Mouse (Mus musculus) induced T-regulatory cell, adult 2 months (primary cell): ENCODE measurements around the gene Srrm4.

ENCODE experiments used
- DNase-seq: peaks from one replicate; pipeline ENCODE4 v3.0.0-alpha.2; 2012; ENCODE audit warnings: low read depth

The Srrm4 gene

DNA sequence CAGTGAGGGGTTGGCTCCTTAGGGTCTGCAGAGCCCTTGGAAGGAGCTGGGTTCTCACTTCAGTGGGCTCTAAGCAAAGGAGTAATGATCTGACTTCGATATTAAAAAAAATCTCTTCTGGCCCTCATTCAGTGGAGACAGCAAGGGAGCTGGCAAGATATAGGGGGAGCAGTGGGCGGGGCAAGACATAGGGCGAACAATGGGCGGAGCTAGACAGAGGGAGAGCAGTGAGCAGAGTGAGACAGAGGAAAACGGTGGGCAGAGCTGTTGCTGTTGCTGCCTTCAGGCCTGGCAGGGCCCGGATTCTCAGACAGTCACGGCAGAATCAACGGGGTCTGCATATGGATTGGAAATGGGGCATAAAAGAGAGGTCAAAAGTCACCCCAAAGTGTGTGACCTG, 102.0 kb downstream of the Srrm4 start:
- DNase-seq, result no peak

DNA sequence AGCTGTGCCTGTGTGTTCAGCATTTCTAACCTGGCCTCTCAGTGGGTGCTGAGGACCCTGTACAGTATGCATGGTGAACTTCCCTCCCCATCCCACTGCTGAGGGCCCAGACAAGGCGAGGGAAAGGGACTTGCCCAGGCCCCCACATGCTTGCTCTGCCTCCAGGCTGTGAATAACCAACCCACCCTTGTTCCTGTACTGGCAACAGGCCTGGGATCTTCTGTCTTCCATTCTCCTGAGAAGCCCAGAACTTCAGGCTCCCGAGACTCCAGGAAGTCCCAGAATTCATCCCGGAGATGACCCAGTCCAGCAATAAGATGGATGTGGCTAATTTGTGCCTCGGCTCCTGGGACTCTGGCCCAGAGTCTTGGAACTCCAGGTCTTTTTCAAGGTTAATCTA, 105.5 kb downstream of the Srrm4 start:
- no peak for DNase-seq

DNA sequence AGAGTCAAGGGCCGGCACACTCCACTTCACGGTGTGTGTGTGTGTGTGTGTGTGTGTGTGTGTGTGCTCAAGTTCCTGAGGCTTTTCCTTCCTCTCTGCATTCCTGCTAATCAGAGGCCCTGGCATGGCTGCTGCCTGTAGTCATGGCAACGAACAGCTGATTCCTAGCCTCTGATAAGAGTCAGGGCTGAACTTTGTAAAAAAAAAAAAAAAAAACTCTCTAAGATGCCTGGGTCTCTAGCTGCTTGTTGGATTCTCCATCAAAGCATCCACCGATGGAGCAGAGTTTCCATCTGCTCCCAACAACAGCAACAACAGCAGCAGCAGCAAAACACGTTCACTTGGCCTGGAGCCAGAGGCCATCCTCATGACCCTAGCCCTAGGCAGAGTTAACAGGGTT, 106.5 kb downstream of the Srrm4 start:
- no peak for DNase-seq

DNA sequence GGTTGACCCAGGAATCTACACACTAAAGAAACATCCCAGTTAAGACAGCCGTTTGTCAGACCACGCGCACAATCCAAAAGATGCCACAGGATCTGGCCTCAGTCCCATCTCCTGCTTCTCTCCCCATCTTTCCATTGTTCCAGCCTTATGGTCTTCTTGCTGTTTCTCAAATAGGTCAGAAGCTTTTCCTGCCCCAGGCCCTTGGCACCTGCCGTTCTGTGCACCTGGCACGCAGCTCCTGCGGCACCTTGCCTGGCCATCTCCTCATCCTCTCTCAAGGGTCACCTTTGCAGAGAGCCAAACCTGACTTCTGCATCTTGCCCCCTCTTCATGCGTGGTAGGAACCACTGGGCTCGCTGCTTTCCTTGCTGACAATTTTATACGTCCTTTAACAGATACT, 107.4 kb downstream of the Srrm4 start:
- no peak for DNase-seq

DNA sequence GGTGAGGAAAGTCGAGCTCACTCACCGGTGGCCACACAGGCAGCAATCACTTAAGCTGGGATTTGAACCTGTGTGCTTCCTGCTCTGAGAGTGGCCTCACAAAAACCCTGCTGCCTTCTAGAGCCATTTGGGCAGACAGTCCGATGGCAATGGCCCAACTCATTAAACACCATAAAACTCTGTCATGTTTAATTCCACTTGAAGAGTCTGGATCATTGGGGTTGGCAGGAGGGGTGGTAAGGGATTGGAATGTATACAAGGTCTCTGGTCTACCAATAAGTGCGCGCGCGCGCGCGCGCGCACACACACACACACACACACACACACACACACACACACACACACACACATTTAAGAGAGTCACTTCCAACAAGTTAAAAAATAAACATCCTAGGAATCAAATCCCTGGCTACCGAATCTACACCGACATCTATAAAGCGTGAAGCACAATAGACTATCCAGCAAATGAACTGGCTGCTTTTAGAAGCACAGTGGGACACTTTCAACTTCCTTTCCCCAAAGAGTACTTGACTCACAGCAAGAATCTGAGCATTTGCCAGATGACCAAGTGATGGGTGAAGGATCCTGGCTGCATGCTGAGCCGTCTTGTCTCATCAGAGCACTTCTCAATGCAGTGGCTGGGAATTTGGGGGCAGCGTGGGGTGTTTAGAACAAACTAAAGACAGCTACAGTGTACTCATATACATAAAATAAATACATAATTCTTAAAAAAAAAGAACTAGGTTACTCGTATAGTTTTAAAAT, 112.8 kb downstream of the Srrm4 start:
- no peak for DNase-seq

DNA sequence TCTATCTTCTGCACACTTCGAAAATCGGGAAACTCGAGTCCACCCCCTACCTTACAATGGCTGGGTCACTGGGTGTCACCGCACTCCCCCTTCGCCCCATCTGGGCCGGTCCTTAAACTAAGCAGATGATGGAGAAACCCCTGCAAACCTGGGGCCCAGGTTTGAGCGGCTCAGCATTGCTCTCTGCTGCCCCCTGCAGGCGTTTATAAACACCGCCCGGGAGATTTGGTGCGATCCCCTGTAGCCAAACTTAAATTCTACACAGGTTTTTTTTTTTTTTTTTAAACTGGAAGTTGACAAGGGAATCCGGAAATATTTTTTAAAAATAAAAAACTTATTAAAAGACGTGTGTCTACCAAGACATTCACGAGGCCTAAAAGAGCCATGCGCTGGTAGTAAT, 115.6 kb downstream of the Srrm4 start:
- DNase-seq, result peak; percentile 34

DNA sequence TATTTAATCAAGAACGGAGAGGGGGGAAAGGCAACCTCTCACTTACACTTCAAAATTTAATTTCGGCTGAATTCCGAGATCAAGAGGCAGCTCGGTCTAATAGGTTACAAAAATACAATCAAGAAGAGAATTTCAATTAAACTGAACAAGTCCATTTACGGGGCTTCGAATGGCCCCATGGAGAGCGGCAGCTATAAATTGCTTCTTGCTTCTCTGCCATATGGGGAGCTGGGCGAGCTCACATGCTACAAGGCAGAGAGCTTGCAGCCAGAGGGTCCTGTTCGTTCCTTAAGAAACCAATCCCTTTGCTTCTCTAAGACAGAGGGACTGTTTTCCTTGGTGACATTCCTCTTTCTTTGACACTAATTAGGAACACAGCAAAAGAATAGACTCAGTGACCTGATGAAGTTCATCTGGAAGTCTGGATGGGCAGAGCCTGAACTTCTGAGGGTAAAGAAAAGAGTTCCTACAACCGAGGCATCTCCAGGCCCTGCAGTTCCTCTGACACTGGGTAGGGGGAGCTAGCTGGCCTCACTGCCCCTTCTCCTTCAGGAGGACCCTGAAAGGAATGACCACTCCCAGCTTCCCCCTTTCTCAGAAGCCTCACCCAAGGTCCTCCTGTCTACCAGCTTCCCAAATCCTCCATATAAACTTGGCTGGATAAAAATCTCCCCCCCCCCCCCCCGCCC, 130.1 kb downstream of the Srrm4 start:
- DNase-seq, result no peak

DNA sequence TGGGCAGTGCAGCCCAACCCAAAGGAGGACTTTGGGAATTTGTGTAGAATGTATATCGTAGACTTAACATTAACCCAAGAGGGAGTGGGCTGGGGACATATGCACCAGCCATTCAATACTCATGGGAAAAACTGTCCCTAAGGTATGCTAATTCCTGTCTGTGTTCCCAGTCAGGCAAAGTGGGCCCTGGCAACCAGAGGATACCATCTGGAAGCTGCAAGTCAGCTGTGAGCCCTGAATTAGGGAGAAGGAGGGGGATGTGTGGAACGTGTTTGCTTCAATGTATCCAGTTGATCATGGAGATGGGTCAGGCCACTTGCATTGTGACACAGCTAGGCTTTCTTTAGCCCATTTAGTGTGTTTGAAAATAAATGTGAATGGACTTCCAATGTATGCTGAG, 131.6 kb downstream of the Srrm4 start:
- no peak for DNase-seq

DNA sequence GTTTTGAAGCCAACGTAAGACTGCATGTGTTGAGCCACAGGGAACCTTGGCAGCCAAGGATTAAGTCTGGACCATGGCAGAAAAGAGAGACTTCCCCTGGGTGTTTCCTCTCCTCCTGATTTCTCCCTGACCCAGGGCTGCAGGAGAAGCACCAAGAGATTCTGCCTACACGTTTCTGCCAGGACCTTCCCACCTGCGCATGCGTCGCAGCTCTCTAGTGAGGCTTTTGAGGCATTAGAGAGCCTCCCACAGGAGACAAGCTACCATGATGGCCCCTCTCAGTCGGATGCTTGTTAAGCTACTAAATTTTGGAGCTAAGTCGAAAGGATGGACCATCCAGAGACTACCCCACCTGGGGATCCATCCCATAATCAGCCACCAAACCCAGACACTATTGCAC, 133.8 kb downstream of the Srrm4 start:
- no peak for DNase-seq

DNA sequence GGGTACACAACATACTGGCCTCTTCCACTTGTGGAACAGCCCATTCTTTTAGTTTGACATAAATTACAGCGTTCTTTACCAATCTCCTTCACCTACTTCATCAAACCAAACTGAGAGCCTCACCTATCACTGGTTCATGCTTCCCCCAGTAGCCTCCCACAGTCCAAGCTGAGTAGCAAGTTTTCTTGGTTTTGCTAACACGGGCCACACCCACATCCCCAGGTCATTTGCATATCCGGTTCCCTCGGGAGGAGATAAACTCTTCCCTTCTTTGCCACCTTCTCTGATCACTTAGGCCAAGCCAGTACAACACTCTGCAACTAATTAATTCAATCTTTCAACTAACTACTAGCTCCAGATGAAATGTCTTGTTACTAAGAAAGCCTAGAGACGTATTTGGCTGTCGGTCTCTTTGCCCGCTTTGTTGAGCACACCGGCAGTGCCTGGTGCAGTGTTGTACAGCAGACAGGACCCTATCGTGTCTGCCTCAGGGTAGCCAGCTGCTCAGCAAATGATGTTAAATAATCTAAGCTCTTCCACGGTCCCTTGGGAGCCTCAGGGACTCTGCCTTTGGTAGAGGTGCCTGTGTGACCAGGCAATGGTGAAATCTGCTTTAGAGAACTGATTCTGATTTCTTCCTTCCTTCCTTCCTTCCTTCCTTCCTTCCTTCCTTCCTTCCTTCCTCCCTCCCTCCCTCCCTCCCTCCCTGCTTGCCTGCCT, 134.7 kb downstream of the Srrm4 start:
- no peak for DNase-seq

DNA sequence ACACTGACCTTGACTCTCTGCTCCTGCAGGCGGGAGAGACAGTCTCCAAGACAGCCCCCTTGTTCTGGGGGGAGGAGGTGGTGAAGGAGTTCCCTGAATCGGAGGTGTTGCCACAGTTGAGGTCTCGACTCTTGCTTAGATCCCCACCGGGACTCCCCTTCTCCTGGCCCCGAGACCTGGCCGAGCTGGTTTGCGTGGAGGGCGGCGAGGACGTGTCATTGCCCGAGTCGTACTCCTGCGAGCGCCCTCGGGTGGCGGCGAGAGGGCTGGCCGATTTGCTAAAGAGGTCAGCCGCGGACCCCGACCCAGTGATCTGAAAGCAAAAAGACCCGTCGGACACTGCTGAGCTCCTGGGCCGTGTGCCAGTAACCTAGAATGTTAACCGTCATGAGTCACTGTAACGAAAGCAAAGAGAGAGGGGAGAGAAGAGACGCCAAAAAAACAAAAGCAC, 138.2 kb downstream of the Srrm4 start:
- DNase-seq, result no peak

DNA sequence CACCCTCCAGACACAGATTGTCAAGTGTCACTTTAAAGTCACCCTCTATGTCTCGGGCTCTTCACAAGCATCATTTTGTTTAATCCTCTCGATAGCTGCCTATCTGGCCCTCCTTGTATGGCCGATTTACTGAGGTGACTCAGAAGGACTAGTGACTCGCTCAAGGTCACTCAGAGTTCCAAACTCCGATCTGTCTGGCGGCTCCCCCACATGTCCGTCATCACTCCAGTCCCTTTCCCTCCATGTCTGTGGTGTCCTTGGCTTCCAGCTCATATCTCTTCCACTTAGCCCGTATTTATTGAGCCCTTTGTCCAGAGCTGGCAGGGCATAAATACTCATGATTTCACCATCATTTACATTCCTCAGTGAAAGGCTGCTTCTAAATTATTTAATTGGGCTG, 140.7 kb downstream of the Srrm4 start:
- no peak for DNase-seq

DNA sequence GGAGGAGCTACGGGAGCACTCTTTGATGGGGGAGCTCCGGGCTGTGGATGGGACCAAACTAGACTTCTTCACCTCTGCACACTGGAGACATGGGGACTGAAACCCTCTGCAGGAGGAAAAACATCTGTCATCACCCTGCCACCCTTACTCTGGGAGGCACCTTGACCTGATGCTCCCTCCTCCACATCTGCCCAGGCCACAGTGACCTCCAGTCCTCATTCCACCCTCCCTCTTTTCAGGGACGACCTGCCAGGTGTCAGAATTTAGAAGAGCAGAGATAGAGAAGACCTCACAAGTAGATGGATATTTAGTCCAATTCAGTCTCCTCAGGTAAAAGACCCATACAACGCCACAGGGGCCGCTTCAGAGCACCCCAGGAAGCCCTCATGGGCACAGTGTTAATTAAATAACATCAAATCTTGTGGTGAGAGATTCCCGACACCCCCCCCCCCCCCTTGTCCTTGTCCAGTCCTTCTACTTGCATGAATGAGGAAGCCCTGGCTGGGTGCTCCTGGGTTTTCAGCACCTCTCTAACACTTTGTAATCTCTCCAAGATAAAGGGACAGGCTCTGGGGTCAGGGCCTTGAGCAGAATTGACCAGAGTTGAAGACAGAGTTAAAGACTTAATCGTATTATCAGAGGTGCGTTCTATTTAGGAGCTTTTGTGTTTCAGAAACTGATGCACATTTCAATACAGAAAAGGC, 141.9 kb downstream of the Srrm4 start:
- DNase-seq, result no peak

DNA sequence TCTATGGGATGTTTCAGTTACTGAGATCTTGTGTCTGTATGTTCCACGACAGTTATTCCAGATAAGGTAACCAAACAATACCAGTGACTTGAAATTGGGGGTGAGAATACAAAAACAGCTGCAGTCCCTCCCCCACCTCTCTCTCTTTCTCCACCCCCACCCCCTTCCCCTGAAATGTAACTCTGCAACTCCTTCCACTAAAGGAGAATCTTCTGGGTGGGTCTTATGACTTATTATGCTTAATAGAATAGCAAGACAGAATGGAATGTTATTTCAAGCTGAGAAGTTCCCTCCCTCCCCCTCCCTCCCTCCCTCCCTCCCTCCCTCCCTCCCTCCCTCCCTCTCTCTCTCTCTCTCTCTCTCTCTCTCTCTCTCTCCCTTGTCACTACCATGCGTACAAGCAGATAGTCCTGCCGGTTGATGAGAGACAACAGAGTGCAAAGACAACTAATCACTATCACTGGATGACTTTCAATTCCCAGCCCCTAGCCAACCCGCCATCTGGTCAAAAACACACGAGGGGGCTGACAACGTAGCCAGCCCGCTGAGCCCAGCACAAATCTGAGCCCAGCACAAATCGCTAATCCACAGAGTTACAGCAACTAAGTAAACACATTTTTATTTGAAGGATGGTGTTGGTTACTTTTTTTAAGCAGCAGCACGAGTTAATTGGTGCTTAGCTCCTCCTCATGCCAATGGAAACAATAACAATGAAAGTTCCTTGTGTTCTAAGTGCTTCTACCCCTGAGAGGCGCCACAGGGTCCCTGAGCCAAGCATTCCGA, 143.0 kb downstream of the Srrm4 start:
- no peak for DNase-seq

DNA sequence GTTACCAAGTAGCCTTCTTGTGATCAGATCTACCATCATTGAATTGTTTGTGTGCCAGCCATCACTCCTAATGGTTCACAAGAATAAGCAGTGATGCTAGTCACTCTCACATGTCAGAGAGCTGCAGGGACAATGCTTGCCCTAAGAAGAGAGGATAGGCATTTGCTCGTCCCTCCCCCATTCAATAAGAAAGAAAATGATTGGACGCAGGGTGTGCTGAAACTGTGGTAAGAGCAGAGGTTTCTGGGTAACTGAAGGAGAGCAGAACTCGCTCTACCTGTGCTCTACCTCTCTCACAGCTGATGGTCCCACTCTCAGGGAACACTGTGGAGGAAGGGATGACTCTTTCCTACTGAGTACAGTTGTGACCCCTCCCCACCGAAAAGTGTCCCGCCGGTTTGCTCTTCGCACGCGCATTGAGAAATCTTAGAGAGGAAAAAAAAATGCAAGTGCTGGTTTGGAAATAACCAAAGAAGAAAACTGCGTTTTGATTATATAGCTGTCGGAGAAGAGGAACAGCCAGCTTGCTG, 143.7 kb downstream of the Srrm4 start:
- no peak for DNase-seq

DNA sequence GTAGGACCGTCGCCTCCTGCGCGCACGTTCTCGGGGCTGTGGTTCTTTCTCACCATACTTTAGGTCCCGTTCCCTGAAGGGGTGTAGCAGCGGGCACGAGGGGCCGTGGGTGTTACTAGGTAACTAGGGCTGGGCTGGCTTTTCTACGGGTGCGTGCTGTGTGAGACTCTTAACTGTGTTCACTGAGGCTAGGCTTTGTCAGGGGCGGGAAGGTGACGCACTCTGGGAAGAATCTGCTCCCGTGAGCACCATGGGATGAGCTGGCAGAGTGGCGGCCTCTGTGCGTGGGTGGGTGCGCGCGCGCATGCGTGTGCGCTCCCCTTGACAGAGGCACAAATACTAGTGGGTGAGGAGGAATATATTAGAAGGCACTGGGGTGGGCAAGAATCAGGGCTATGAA, 145.1 kb downstream of the Srrm4 start:
- DNase-seq, result no peak

DNA sequence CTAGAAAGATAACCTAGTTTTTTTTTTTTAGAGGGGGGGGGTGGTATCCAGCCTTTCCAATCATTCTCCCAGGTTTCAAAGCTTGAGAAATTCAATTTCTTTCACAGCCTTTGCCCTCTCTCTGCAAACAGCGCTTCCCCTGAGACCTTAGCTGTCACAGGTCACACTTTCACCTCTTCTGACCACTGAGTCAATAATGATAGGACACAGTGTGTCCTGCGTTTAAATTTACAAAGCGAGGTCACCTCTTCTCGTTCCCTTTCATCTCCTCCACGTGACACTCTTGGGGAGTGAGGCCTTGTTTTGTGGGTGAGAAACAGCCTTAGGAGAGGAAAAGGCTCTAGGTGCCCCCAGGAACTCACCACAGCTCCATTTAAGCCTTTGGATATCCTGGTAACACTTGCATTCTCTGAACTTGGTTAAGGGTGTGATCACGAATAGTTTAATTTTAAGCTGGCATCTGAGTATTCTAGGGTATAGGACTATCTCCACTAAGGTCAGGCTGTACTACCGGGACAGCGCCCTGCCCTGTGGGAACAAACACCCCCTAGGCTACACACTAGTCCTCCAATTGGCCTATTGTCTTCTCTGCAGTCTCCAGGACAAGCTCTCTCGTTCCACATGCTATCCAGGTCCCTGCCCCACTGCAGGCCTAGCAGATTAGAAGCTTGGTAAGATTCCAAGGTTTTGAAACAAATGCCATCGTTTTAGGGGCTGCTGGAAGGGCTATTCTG, 145.8 kb downstream of the Srrm4 start:
- DNase-seq, result no peak

DNA sequence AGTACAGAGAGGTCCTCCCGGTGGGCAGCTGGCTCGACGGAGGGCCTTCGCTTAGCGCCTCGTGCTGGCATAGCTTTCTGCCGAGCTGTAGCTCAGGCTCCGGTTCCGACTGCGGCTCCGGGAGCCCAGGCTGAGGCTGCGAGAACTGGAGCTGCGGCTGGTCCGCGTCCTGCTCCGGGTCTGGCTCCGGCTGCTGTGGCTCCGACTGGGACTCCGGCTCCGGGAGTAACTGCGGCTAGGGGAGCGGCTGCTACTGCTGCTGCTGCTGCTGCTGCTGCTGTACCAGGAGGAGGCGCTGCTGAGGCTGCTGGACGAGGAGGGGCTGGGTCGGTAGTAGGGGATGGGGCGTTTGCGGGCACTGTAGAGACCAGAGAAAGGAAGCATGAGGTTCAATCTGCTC, 147.1 kb downstream of the Srrm4 start:
- DNase-seq, result no peak

DNA sequence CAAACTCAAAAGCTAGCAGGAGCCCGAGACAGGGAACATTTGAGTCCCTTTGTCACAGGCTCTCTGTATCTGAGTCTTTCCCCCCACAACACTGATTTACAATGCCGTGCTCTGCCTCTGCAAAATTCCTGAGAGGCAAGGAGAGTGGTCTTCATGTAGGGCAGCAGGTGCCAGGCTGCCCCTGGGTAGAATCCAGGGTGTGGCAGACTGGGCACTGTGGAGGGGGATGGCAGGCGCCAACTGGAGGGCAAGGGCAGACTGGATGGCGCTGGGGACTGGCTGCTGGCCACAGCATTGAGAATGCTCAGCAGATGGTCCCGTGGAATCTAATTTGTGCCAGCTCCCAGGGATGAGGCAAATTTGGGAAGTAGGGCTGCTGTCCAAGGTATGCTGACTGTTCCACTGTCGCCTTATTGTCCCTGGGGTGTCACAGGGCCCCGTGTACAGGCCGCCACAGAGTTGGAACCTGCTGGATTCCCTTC, 148.1 kb downstream of the Srrm4 start:
- no peak for DNase-seq

DNA sequence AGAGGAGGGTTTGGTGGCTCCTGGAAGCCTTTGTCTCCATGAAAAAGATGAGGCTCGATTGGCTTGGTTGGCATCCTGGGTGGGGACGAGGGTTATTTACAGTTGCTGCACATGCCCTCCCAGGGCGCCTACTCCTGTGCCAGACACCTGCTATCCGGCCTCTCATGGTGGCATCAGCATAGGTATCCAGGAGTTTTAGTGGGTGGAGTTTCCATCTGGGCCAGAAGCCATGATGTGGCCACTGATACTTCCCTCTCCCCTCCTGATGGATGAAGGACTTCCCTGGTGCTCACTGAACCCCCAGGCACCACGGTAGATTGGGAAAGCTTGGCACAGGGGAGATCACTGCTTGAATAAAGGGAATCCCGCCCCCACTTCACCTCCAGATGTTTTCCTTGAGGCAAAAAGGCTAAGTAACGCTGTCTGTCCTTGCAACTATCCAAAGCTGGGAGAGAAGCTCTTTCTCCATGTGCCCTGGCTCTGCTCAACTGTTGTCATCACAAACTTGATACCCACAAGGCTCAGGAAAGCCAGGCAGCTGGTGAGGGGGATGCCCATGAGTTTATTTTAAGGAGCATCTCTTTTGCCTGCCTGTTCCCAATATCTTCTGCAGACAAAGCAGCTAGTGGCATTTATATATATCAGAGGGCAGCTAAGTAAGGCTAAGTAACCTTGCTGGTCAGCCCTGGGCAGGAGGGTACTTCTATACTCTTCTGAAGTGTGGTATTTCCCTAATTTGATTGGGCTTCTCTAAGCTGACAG, 148.7 kb downstream of the Srrm4 start:
- DNase-seq, result no peak
